Mouse (Mus musculus): ENCODE measurements around the gene Tmem189. TPM values are rescaled to one million over a fixed set of nuclear protein-coding genes. Genes with fewer than 3 reads are reported as not detected.

The Tmem189 gene
- polyA plus RNA-seq, 1 experiment from 2014 or later: 47.7 TPM

- peak; percentile 56 for DNase-seq (ENCODE audit: low spot score)
These were observed 11.8 kb upstream of the Tmem189 start for GRCm38 (mm10) chr2:167701472-167701871.

- no peak for DNase-seq (ENCODE audit: low spot score)
These were observed 10.4 kb upstream of the Tmem189 start for GRCm38 (mm10) chr2:167700018-167700417.

GRCm38 (mm10) chr2:167697902-167698301 lies 8.3 kb upstream of the Tmem189 start:
- DNase-seq (ENCODE audit: low spot score): peak; percentile 76

- no peak for DNase-seq (ENCODE audit: low spot score)
These were observed 6.5 kb upstream of the Tmem189 start for GRCm38 (mm10) chr2:167696143-167696542.

GRCm38 (mm10) chr2:167695491-167695890 lies 5.9 kb upstream of the Tmem189 start:
- no peak for DNase-seq (ENCODE audit: low spot score)

GRCm38 (mm10) chr2:167694963-167695362 lies 5.3 kb upstream of the Tmem189 start:
- no peak for DNase-seq (ENCODE audit: low spot score)

- no peak for DNase-seq (ENCODE audit: low spot score)
These were observed 4.6 kb upstream of the Tmem189 start for GRCm38 (mm10) chr2:167694244-167694643.

- no peak for DNase-seq (ENCODE audit: low spot score)
These were observed 3.9 kb upstream of the Tmem189 start for GRCm38 (mm10) chr2:167693540-167693939.

GRCm38 (mm10) chr2:167692831-167693230 lies 3.2 kb upstream of the Tmem189 start:
- DNase-seq (ENCODE audit: low spot score): no peak

- no peak for DNase-seq (ENCODE audit: low spot score)
These were observed 2.4 kb upstream of the Tmem189 start for GRCm38 (mm10) chr2:167691871-167692661.

GRCm38 (mm10) chr2:167691410-167691809 lies 1.8 kb upstream of the Tmem189 start:
- DNase-seq (ENCODE audit: low spot score): no peak

GRCm38 (mm10) chr2:167690962-167691311 lies 1.3 kb upstream of the Tmem189 start:
- no peak for DNase-seq (ENCODE audit: low spot score)

- DNase-seq (ENCODE audit: low spot score): no peak
These were observed 768 bp upstream of the Tmem189 start for GRCm38 (mm10) chr2:167690219-167690961.

GRCm38 (mm10) chr2:167688498-167689451 lies 847 bp downstream of the Tmem189 start, which contains the start of gene Cebpb:
Cebpb (plus strand) TSS chr2:167688915.
- DNase-seq (ENCODE audit: low spot score): peak; percentile 68

- DNase-seq (ENCODE audit: low spot score): peak; percentile 19
These were observed 1.5 kb downstream of the Tmem189 start for GRCm38 (mm10) chr2:167688126-167688497.

- DNase-seq (ENCODE audit: low spot score): no peak
These were observed 1.9 kb downstream of the Tmem189 start for GRCm38 (mm10) chr2:167687651-167688101.

GRCm38 (mm10) chr2:167687250-167687586 lies 2.4 kb downstream of the Tmem189 start:
- no peak for DNase-seq (ENCODE audit: low spot score)

GRCm38 (mm10) chr2:167686382-167687249 lies 3.0 kb downstream of the Tmem189 start:
- no peak for DNase-seq (ENCODE audit: low spot score)

GRCm38 (mm10) chr2:167685865-167686264 lies 3.8 kb downstream of the Tmem189 start:
- DNase-seq (ENCODE audit: low spot score): no peak

- DNase-seq (ENCODE audit: low spot score): peak; percentile 93
These were observed 4.5 kb downstream of the Tmem189 start for GRCm38 (mm10) chr2:167685137-167685536.
